Mouse (Mus musculus): ENCODE data around the gene Popdc2. TPM values are rescaled to one million over a fixed set of nuclear protein-coding genes. Genes with fewer than 3 reads are reported as not detected.
"Not testable (repeated sequence)": the region's sequence is repeated elsewhere in the genome, so short reads cannot be mapped to it uniquely, and the experiment has no call there.

The Popdc2 gene
- 0.22 and 0.42 TPM in 2 replicates for polyA plus RNA-seq (2015; fragmentation: Nextera tagmentation; extraction: Ambion mirVana)

GRCm38 (mm10) chr16:38361933-38362332, at the start of gene Popdc2:
Gene Popdc2 (plus strand): TSS chr16:38362209.
- WGBS, result 80% methylated on average over 10 of the region's 10 CpGs
- no peak within 1 kb of the TSS for H3K9ac ChIP-seq (replicated peaks)
- H3K9me3 ChIP-seq, result no peaks in the 10 kb centered on the region
- H3K27me3 ChIP-seq, result no peaks in the 10 kb centered on the region
- no peak within 1 kb of the TSS for H3K4me3 ChIP-seq
- no peaks in the 10 kb centered on the region for H3K36me3 ChIP-seq
- no peak within 1 kb of the TSS for H3K4me2 ChIP-seq (replicated peaks)
- no peak within 1 kb of the TSS for H3K27ac ChIP-seq (replicated peaks)
- no peaks in the 10 kb centered on the region for H3K4me1 ChIP-seq
- no peak for ATAC-seq (replicated peaks)

GRCm38 (mm10) chr16:38318492-38318891, 43.5 kb upstream of the Popdc2 start:
- no peaks in the 10 kb centered on the region for H3K27me3 ChIP-seq
- no peak overlapping the region for H3K4me3 ChIP-seq
- no peaks in the 10 kb centered on the region for H3K9me3 ChIP-seq
- no peak overlapping the region for H3K9ac ChIP-seq (replicated peaks)
- H3K36me3 ChIP-seq, result no peaks in the 10 kb centered on the region
- no peak overlapping the region for H3K4me2 ChIP-seq (replicated peaks)
- H3K27ac ChIP-seq (replicated peaks), result no peak overlapping the region
- no peak for ATAC-seq (replicated peaks)
- H3K4me1 ChIP-seq, result no peaks in the 10 kb centered on the region
- WGBS, result 73% methylated on average over 9 of the region's 9 CpGs

GRCm38 (mm10) chr16:38319087-38319486, 42.9 kb upstream of the Popdc2 start:
- ATAC-seq (replicated peaks), result no peak
- WGBS, result 95% methylated on average over 4 of the region's 4 CpGs
- Histone ChIP-seq H3K36me3 (no peaks in the 10 kb centered on the region), H3K27me3 (no peaks in the 10 kb centered on the region), H3K9me3 (no peaks in the 10 kb centered on the region), H3K4me3 (no peak overlapping the region), H3K4me1 (no peaks in the 10 kb centered on the region), H3K4me2 (replicated peaks) (no peak overlapping the region), H3K27ac (replicated peaks) (no peak overlapping the region), H3K9ac (replicated peaks) (no peak overlapping the region)

GRCm38 (mm10) chr16:38321452-38321935, 40.5 kb upstream of the Popdc2 start:
- no peaks in the 10 kb centered on the region for H3K4me1 ChIP-seq
- H3K9me3 ChIP-seq, result no peaks in the 10 kb centered on the region
- H3K4me3 ChIP-seq, result peak overlapping the region; percentile 25
- H3K4me2 ChIP-seq (replicated peaks), result peak overlapping the region; percentile 43
- H3K27ac ChIP-seq (replicated peaks), result no peak overlapping the region
- peak; percentile 91 for ATAC-seq (replicated peaks)
- WGBS, result 29% methylated on average over 17 of the region's 17 CpGs
- H3K9ac ChIP-seq (replicated peaks), result 0 out of 2 replicates have a peak overlapping the region, but pooled peaks have one; percentile 21
- no peaks in the 10 kb centered on the region for H3K36me3 ChIP-seq
- H3K27me3 ChIP-seq, result no peaks in the 10 kb centered on the region

- no peak for ATAC-seq (replicated peaks)
- no peaks in the 10 kb centered on the region for H3K4me1 ChIP-seq
- no peak overlapping the region for H3K4me3 ChIP-seq
- no peak overlapping the region for H3K4me2 ChIP-seq (replicated peaks)
- H3K9ac ChIP-seq (replicated peaks), result no peak overlapping the region
- 93% methylated on average over 15 of the region's 15 CpGs for WGBS
- H3K27ac ChIP-seq (replicated peaks), result no peak overlapping the region
- 0 out of 2 replicates have a peak, but pooled peaks cover 1% of the 10 kb centered on the region for H3K9me3 ChIP-seq
- no peaks in the 10 kb centered on the region for H3K36me3 ChIP-seq
- no peaks in the 10 kb centered on the region for H3K27me3 ChIP-seq
Measured at GRCm38 (mm10) chr16:38324311-38324710, 37.7 kb upstream of the Popdc2 start.

- 82% methylated on average over 11 of the region's 11 CpGs for WGBS
- no peak for ATAC-seq (replicated peaks)
Measured at GRCm38 (mm10) chr16:38326778-38327397, 35.1 kb upstream of the Popdc2 start.

GRCm38 (mm10) chr16:38329340-38329739, 32.7 kb upstream of the Popdc2 start:
- 92% methylated on average over 3 of the region's 3 CpGs for WGBS
- no peaks in the 10 kb centered on the region for H3K36me3 ChIP-seq
- no peaks in the 10 kb centered on the region for H3K4me1 ChIP-seq
- no peak for ATAC-seq (replicated peaks)
- no peaks in the 10 kb centered on the region for H3K27me3 ChIP-seq
- H3K4me3 ChIP-seq, result no peak overlapping the region
- no peak overlapping the region for H3K4me2 ChIP-seq (replicated peaks)
- H3K9ac ChIP-seq (replicated peaks), result no peak overlapping the region
- H3K27ac ChIP-seq (replicated peaks), result no peak overlapping the region
- H3K9me3 ChIP-seq, result 0 out of 2 replicates have a peak, but pooled peaks cover 2% of the 10 kb centered on the region

More at GRCm38 (mm10) chr16:38326778-38327397, 35.1 kb upstream of the Popdc2 start:
- Histone ChIP-seq H3K4me3 (no peak overlapping the region), H3K36me3 (no peaks in the 10 kb centered on the region), H3K4me2 (replicated peaks) (no peak overlapping the region), H3K27ac (replicated peaks) (no peak overlapping the region), H3K9me3 (0 out of 2 replicates have a peak, but pooled peaks cover 2% of the 10 kb centered on the region), H3K27me3 (no peaks in the 10 kb centered on the region), H3K9ac (replicated peaks) (no peak overlapping the region), H3K4me1 (no peaks in the 10 kb centered on the region)

GRCm38 (mm10) chr16:38334431-38334830, 27.6 kb upstream of the Popdc2 start:
- no peak overlapping the region for H3K4me2 ChIP-seq (replicated peaks)
- H3K36me3 ChIP-seq, result no peaks in the 10 kb centered on the region
- no peaks in the 10 kb centered on the region for H3K9me3 ChIP-seq
- H3K9ac ChIP-seq (replicated peaks), result no peak overlapping the region
- no peak overlapping the region for H3K27ac ChIP-seq (replicated peaks)
- no peaks in the 10 kb centered on the region for H3K4me1 ChIP-seq
- WGBS, result 42% methylated on average over 6 of the region's 6 CpGs
- ATAC-seq (replicated peaks), result no peak
- H3K27me3 ChIP-seq, result no peaks in the 10 kb centered on the region
- H3K4me3 ChIP-seq, result no peak overlapping the region

GRCm38 (mm10) chr16:38338077-38338476, 23.9 kb upstream of the Popdc2 start:
- not testable (repeated sequence) for H3K9ac ChIP-seq (replicated peaks); H3K9me3 ChIP-seq; H3K27me3 ChIP-seq; ATAC-seq (replicated peaks); H3K27ac ChIP-seq (replicated peaks); H3K4me2 ChIP-seq (replicated peaks); H3K4me1 ChIP-seq; H3K36me3 ChIP-seq; H3K4me3 ChIP-seq
- WGBS, result 91% methylated on average over 4 of the region's 4 CpGs

- H3K4me1 ChIP-seq, result peaks cover 12% of the 10 kb centered on the region
- H3K36me3 ChIP-seq, result no peaks in the 10 kb centered on the region
- peak within 1 kb of the TSS; percentile 43 for H3K4me3 ChIP-seq
- 6% methylated on average over 30 of the region's 30 CpGs for WGBS
- no peaks in the 10 kb centered on the region for H3K9me3 ChIP-seq
- H3K9ac ChIP-seq (replicated peaks), result peak within 1 kb of the TSS; percentile 49
- 0 out of 2 replicates have a peak within 1 kb of the TSS, but pooled peaks have one; percentile 15 for H3K27ac ChIP-seq (replicated peaks)
- H3K27me3 ChIP-seq, result no peaks in the 10 kb centered on the region
- H3K4me2 ChIP-seq (replicated peaks), result peak within 1 kb of the TSS; percentile 78
- ATAC-seq (replicated peaks), result peak; percentile 91
Measured at GRCm38 (mm10) chr16:38341396-38342324, 20.3 kb upstream of the Popdc2 start, which contains the start of gene Maats1. Gene Maats1 (minus strand): TSS chr16:38342143.

- H3K9me3 ChIP-seq, result no peaks in the 10 kb centered on the region
Measured at GRCm38 (mm10) chr16:38344941-38345725, 16.9 kb upstream of the Popdc2 start.

More at GRCm38 (mm10) chr16:38344941-38345725, 16.9 kb upstream of the Popdc2 start:
- Histone ChIP-seq H3K27ac (replicated peaks) (no peak overlapping the region), H3K4me1 (peaks cover 26% of the 10 kb centered on the region), H3K27me3 (no peaks in the 10 kb centered on the region), H3K4me2 (replicated peaks) (no peak overlapping the region), H3K9ac (replicated peaks) (no peak overlapping the region), H3K36me3 (0 out of 2 replicates have a peak, but pooled peaks cover 7% of the 10 kb centered on the region), H3K4me3 (no peak overlapping the region)
- 82% methylated on average over 3 of the region's 3 CpGs for WGBS
- ATAC-seq (replicated peaks), result no peak

Measured in forebrain, embryonic 15.5 days (tissue).